Mouse (Mus musculus): ENCODE results near the gene Qrsl1.

DNA sequence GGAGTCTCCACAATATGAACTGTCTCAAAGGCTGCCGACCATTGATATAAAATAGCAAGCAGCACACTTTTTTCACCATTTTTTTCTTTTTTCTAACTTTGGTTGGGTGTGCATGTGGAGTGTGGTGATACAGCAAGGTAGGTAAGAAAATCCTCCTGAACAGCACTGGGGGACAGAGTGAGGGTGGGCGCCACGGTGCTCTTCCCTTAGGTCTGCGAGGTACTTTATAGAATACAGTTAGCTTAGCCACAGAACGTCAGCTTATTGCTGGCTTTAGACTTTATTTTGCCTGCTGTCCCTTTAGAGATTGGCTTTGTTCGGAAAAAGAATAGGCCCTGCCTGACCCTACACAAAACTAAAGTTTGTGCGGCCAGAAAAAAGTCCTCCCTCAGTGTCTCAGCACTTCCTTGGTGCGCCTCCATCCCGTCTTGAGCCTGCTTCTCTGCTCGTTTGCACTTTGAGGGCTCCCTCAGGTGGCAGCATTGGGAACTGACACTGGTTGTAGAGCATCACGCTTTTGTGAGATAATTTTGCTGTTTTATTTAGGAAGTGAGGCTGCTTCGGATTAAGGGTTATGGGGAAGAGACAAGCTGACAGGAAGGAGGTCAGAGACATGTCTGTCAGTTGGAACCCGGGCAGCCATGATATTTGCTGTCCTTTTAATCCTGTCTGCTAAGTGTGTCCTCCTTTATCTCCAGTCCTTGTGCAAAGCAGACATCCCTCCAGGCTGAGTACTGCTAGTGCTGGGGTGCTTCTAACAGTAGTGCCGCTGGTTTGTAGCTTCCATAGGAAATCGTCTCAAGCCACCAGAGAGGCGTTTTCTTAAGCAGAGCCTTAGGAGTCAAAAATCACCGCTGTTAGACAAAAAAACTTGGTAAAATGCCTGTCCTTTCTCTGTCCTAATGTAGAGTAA, 17.4 kb upstream of the Qrsl1 start:
- TF ChIP-seq CTCF (IDR thresholded peaks at IDR 0.05) (peak; percentile 97), EP300 (IDR thresholded peaks at IDR 0.05) (no peak)

All from lung, postnatal 0 days (tissue).